Mouse (Mus musculus) small intestine, adult 2 months (tissue): Measurements from ENCODE around the gene Olfr211. TPM values are rescaled to one million over a fixed set of nuclear protein-coding genes. Genes with fewer than 3 reads are reported as not detected.

Experiments
- H3K27ac ChIP-seq: fragments of 200-500 bp; 2 replicates; pipeline ENCODE4 v1.5.1; 2012; ENCODE audit warnings: low read depth, low read length, control low read depth, inconsistent platforms; ENCODE audit not compliant: insufficient read depth
- H3K27me3 ChIP-seq: fragments of 200-500 bp; 2 replicates; pipeline ENCODE4 v1.6.1; 2012; ENCODE audit warnings: mild to moderate bottlenecking, moderate library complexity, low read length, inconsistent platforms; ENCODE audit not compliant: control insufficient read depth, insufficient read depth
- H3K36me3 ChIP-seq: fragments of 200-500 bp; 2 replicates; pipeline ENCODE4 v1.6.1; 2012; ENCODE audit warnings: mild to moderate bottlenecking, low read length, control low read depth, inconsistent platforms; ENCODE audit not compliant: control insufficient read depth, insufficient read depth
- H3K4me1 ChIP-seq: fragments of 200-500 bp; 2 replicates; pipeline ENCODE4 v1.6.1; 2012; ENCODE audit warnings: low read length, inconsistent platforms, mixed read lengths; ENCODE audit not compliant: control insufficient read depth, insufficient read depth, insufficient read length
- H3K4me3 ChIP-seq: fragments of 200-500 bp; 2 replicates; pipeline ENCODE4 v1.5.1; 2012; ENCODE audit warnings: low read depth, mild to moderate bottlenecking, control low read depth, inconsistent platforms, low read length, moderate library complexity
- CTCF ChIP-seq: fragments of 200-500 bp; IDR thresholded peaks from 2 replicates; pipeline ENCODE4 v1.5.1; 2012; ENCODE audit warnings: low read depth, mild to moderate bottlenecking, control low read depth, inconsistent platforms, low read length, moderate library complexity, mixed read lengths; ENCODE audit not compliant: insufficient replicate concordance, insufficient read length; ENCODE audit errors: extremely low read depth
- POLR2A ChIP-seq: fragments of 200-500 bp; IDR thresholded peaks from 2 replicates; pipeline ENCODE4 v1.6.1; 2012; ENCODE audit warnings: low read depth, mild to moderate bottlenecking, control low read depth, inconsistent platforms, low read length, moderate library complexity
- WGBS: fragments of 180-500 bp; shearing (Covaris S2); methylation state at CpG from one replicate; pipeline ENCODE4 v1.1.7; 2018; 5-methylcytosine and 5-hydroxymethylcytosine counted together
- polyA plus RNA-seq: library from polyadenylated mRNA; depleted of rRNA; stranded (reverse); fragments of >200 nt; gene quantifications from 2 replicates; pipeline ENCODE4 v1.2.3, GENCODE M21; 2012; rRNA removed

The Olfr211 gene
- polyA plus RNA-seq, 1 experiment: not detected

DNA sequence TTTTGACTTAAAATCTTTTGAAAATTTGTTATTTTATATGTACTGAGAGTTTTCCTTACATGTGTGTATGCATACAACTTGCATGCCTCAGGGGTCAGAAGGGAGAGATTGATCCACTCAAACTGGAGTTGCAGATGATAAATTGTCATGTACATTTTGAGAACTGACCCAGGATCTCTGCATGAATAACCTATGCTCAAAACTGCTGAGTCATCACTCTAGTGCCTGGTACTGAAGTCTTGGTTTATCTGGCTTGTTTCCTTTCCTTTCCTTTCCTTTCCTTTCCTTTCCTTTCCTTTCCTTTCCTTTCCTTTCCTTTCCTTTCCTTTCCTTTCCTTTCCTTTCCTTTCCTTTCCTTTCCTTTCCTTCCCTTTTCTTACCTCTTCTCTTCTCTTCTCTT, 25.9 kb downstream of the Olfr211 start:
- TF ChIP-seq CTCF: no peak
- TF ChIP-seq POLR2A: no peak

DNA sequence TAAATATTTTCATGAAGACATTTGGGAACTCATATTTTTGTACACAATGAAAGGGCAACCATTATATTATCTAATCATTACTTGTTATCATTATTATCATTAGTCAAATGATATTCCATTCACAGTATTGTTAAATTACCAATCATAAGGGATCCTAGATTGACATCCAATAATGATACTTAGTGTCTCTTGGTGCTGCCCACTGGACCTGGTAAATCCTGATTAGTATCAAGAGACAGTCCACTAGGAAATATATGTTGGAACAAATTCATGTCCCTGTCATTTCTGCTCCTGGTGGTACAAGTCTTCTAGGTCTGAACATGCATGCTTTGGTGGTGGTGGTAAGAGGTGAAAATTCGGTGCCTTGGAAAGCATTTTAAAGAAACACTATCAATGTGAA, 49.3 kb downstream of the Olfr211 start, which contains the start of gene Olfr213:
Gene Olfr213 (plus strand): TSS at position 301 of the 400 bp plus-strand sequence.
- Histone ChIP-seq H3K27me3 (no peaks in the 10 kb centered on the region), H3K27ac (no peak within 1 kb of the TSS), H3K4me1 (no peaks in the 10 kb centered on the region), H3K4me3 (no peak within 1 kb of the TSS), H3K36me3 (no peaks in the 10 kb centered on the region)
- 86% methylated on average over 1 of the region's 1 CpGs for WGBS
- TF ChIP-seq POLR2A (no peak), CTCF (no peak)

More for the DNA sequence above, 25.9 kb downstream of the Olfr211 start:
- H3K27ac ChIP-seq: no peak overlapping the region
- no peaks in the 10 kb centered on the region for H3K36me3 ChIP-seq
- no peaks in the 10 kb centered on the region for H3K4me1 ChIP-seq
- H3K4me3 ChIP-seq: no peak overlapping the region
- H3K27me3 ChIP-seq: no peaks in the 10 kb centered on the region

DNA sequence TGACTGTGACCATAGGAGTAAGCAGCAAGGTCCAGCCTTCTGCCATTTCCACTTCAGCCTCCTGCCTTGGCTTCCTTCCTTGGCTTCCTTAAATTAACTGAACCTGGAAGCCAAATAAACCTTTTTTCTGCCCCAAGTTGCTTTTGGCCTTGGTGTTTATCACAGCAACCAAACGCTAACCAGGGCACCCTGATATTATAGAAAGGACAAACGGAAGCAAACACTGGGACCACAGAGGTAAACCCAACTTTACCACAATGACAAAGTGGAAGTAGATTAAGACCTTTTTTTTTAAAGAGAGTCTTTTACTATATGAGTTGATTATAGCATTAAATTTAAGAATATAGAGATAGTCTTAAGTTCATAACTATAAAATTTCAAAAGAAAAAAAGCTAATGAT, 53.6 kb downstream of the Olfr211 start:
- TF ChIP-seq CTCF (no peak), POLR2A (no peak)
- Histone ChIP-seq H3K4me3 (no peak overlapping the region), H3K4me1 (no peaks in the 10 kb centered on the region), H3K27me3 (no peaks in the 10 kb centered on the region), H3K36me3 (no peaks in the 10 kb centered on the region), H3K27ac (no peak overlapping the region)
- 69% methylated on average over 2 of the region's 2 CpGs for WGBS

Other genes starting within 250 kb of the Olfr211 start
- gene Zfand4, start 224.9 kb upstream of the Olfr211 start, polyA plus RNA-seq: 0.05 and 0.06 TPM in 2 replicates
- gene March8, start 151.1 kb upstream of the Olfr211 start, polyA plus RNA-seq: 39.1 and 65.1 TPM in 2 replicates
- 2.9 and 3.6 TPM in 2 replicates for gene Alox5, start 27.9 kb upstream of the Olfr211 start, polyA plus RNA-seq
- gene Olfr212, start 17.4 kb downstream of the Olfr211 start, polyA plus RNA-seq: not detected in 2 replicates
- not detected in 2 replicates for gene Olfr213, start 49.4 kb downstream of the Olfr211 start, polyA plus RNA-seq
- gene Gm5580, start 62.0 kb downstream of the Olfr211 start, polyA plus RNA-seq: 0.11 TPM in 1 of 2 replicates, not detected in the other
- not detected in 2 replicates for gene Olfr214, start 65.1 kb downstream of the Olfr211 start, polyA plus RNA-seq
- not detected in 2 replicates for gene Olfr215, start 95.1 kb downstream of the Olfr211 start, polyA plus RNA-seq
- 1.3 and 2.9 TPM in 2 replicates for gene Zfp422, start 139.9 kb downstream of the Olfr211 start, polyA plus RNA-seq
- gene Depp1, start 161.5 kb downstream of the Olfr211 start, polyA plus RNA-seq: 1.4 and 2.6 TPM in 2 replicates
- gene Rassf4, start 184.9 kb downstream of the Olfr211 start, polyA plus RNA-seq: 3.7 and 4.4 TPM in 2 replicates
- gene Tmem72, start 227.8 kb downstream of the Olfr211 start, polyA plus RNA-seq: not detected in 2 replicates